Mouse (Mus musculus): Measurements from ENCODE around the gene Gjb2. TPM values are rescaled to one million over a fixed set of nuclear protein-coding genes. Genes with fewer than 3 reads are reported as not detected.

The Gjb2 gene
- polyA plus RNA-seq (2012; rRNA removed): 5.9 and 12.7 TPM in 2 replicates

GRCm38 (mm10) chr14:57104106-57105023 lies at the start of gene Gjb2:
Gjb2 (minus strand) TSS chr14:57104702.

GRCm38 (mm10) chr14:57133161-57133661 lies 28.7 kb upstream of the Gjb2 start, which contains the start of gene Gjb6:
Gjb6 (minus strand) TSS chr14:57133611.

GRCm38 (mm10) chr14:57115823-57116544 lies 11.5 kb upstream of the Gjb2 start, which contains the start of gene Gm4491:
Gm4491 (minus strand) TSS chr14:57115883.

GRCm38 (mm10) chr14:57057563-57058321 lies 46.8 kb downstream of the Gjb2 start, which contains the start of gene Gja3:
Gja3 (minus strand) TSS chr14:57058100.

Other genes with a start within 250 kb of the Gjb2 start
- 69.8 and 80.7 TPM in 2 replicates for gene Zmym2, start 218.0 kb downstream of the Gjb2 start, polyA plus RNA-seq (2012; rRNA removed)
- gene Gja3, start 46.6 kb downstream of the Gjb2 start, polyA plus RNA-seq (2012; rRNA removed): 0.34 and 1.1 TPM in 2 replicates
- 0.04 and 0.07 TPM in 2 replicates for gene Gm4491, start 11.2 kb upstream of the Gjb2 start, polyA plus RNA-seq (2012; rRNA removed)
- 9.4 and 15.4 TPM in 2 replicates for gene Gjb6, start 28.9 kb upstream of the Gjb2 start, polyA plus RNA-seq (2012; rRNA removed)

Measured in central nervous system, embryonic 14 days (tissue).